Mouse (Mus musculus): Measurements from ENCODE around the gene Ubxn1. TPM values are rescaled to one million over a fixed set of nuclear protein-coding genes. Genes with fewer than 3 reads are reported as not detected.
A peak's percentile ranks its signal among the peaks of the same experiment; 100 is the strongest.
"Not testable (repeated sequence)": the region's sequence is repeated elsewhere in the genome, so short reads cannot be mapped to it uniquely, and the experiment has no call there.

The Ubxn1 gene
- polyA plus RNA-seq, 1 experiment from 2014 or later: 179 TPM

- H3K9ac ChIP-seq: no peak overlapping the region
- H3K9me3 ChIP-seq: no peaks in the 10 kb centered on the region
- 84% methylated on average over 6 of the region's 6 CpGs for WGBS
- no peaks in the 10 kb centered on the region for H3K27me3 ChIP-seq
- no peak overlapping the region for H3K4me2 ChIP-seq (replicated peaks)
- no peaks in the 10 kb centered on the region for H3K4me1 ChIP-seq
- no peak overlapping the region for H3K4me3 ChIP-seq
- no peaks in the 10 kb centered on the region for H3K36me3 ChIP-seq
- H3K27ac ChIP-seq: no peak overlapping the region
- ATAC-seq (ENCODE audit: low FRiP score, low read depth): no peak
Observed at GRCm38 (mm10) chr19:8864265-8864664, 7.0 kb upstream of the Ubxn1 start.

GRCm38 (mm10) chr19:8870381-8870780 lies 915 bp upstream of the Ubxn1 start:
- Histone ChIP-seq H3K4me2 (replicated peaks) (peak overlapping the region; percentile 92), H3K36me3 (peaks cover 25% of the 10 kb centered on the region), H3K4me3 (peak overlapping the region; percentile 99; the same call in 1 of the 2 replicates)
- not testable (repeated sequence) for H3K9ac ChIP-seq; H3K4me1 ChIP-seq; H3K9me3 ChIP-seq; H3K27ac ChIP-seq; ATAC-seq (ENCODE audit: low FRiP score, low read depth); H3K27me3 ChIP-seq
- 85% methylated on average over 3 of the region's 3 CpGs for WGBS

- H3K36me3 ChIP-seq: peaks cover 30% of the 10 kb centered on the region
- H3K9me3 ChIP-seq: no peaks in the 10 kb centered on the region
- WGBS: 56% methylated on average over 9 of the region's 9 CpGs
- H3K27me3 ChIP-seq: no peaks in the 10 kb centered on the region
- no peak for ATAC-seq (ENCODE audit: low FRiP score, low read depth)
- H3K27ac ChIP-seq: no peak overlapping the region; the same call in 1 of the 2 replicates
- H3K4me3 ChIP-seq: peak overlapping the region; percentile 99
- H3K4me2 ChIP-seq (replicated peaks): peak overlapping the region; percentile 92
- H3K4me1 ChIP-seq: peaks cover 9% of the 10 kb centered on the region
- H3K9ac ChIP-seq: peak overlapping the region; percentile 98
Observed at GRCm38 (mm10) chr19:8870838-8871237, 458 bp upstream of the Ubxn1 start.

- H3K9ac ChIP-seq: peak overlapping the region; percentile 98
- H3K4me2 ChIP-seq (replicated peaks): peak overlapping the region; percentile 92
- H3K36me3 ChIP-seq: peaks cover 43% of the 10 kb centered on the region
- WGBS: 78% methylated on average over 10 of the region's 10 CpGs
- H3K27ac ChIP-seq: peak overlapping the region; percentile 69; the same call in 1 of the 2 replicates
- no peaks in the 10 kb centered on the region for H3K27me3 ChIP-seq
- peak overlapping the region; percentile 99 for H3K4me3 ChIP-seq
- H3K9me3 ChIP-seq: no peaks in the 10 kb centered on the region
- ATAC-seq (ENCODE audit: low FRiP score, low read depth): no peak
- peaks cover 9% of the 10 kb centered on the region for H3K4me1 ChIP-seq
Observed at GRCm38 (mm10) chr19:8872266-8872840, 1.1 kb downstream of the Ubxn1 start.

- Histone ChIP-seq H3K4me3 (no peak overlapping the region), H3K36me3 (peaks cover 56% of the 10 kb centered on the region), H3K9ac (no peak overlapping the region), H3K4me1 (peaks cover 17% of the 10 kb centered on the region), H3K4me2 (replicated peaks) (no peak overlapping the region), H3K27ac (no peak overlapping the region), H3K9me3 (no peaks in the 10 kb centered on the region), H3K27me3 (no peaks in the 10 kb centered on the region)
- no peak for ATAC-seq (ENCODE audit: low FRiP score, low read depth)
- 91% methylated on average over 7 of the region's 7 CpGs for WGBS
Observed at GRCm38 (mm10) chr19:8875031-8875430, 3.7 kb downstream of the Ubxn1 start.

- peak within 1 kb of the TSS; percentile 92 for H3K9ac ChIP-seq
- under 1% methylated on average over 42 of the region's 42 CpGs for WGBS
- ATAC-seq (ENCODE audit: low FRiP score, low read depth): peak; percentile 97
- peak within 1 kb of the TSS; percentile 86 for H3K4me2 ChIP-seq (replicated peaks)
- H3K4me3 ChIP-seq: peak within 1 kb of the TSS; percentile 89
- H3K36me3 ChIP-seq: peaks cover 30% of the 10 kb centered on the region
- no peaks in the 10 kb centered on the region for H3K27me3 ChIP-seq
- H3K4me1 ChIP-seq: peaks cover 9% of the 10 kb centered on the region
- H3K27ac ChIP-seq: peak within 1 kb of the TSS; percentile 81
- H3K9me3 ChIP-seq: no peaks in the 10 kb centered on the region
Observed at GRCm38 (mm10) chr19:8880311-8881033, 9.2 kb downstream of the Ubxn1 start, which contains the start of gene Uqcc3. Gene Uqcc3 (minus strand): TSS chr19:8880923.

GRCm38 (mm10) chr19:8881034-8881392 lies 9.7 kb downstream of the Ubxn1 start:
- WGBS: 19% methylated on average over 3 of the region's 3 CpGs
- Histone ChIP-seq H3K36me3 (peaks cover 25% of the 10 kb centered on the region), H3K9me3 (no peaks in the 10 kb centered on the region), H3K4me2 (replicated peaks) (peak overlapping the region; percentile 86), H3K9ac (peak overlapping the region; percentile 92), H3K27me3 (no peaks in the 10 kb centered on the region), H3K4me3 (peak overlapping the region; percentile 89), H3K4me1 (peaks cover 9% of the 10 kb centered on the region), H3K27ac (no peak overlapping the region; the same call in 1 of the 2 replicates)
- no peak for ATAC-seq (ENCODE audit: low FRiP score, low read depth)

GRCm38 (mm10) chr19:8883616-8884015 lies 12.3 kb downstream of the Ubxn1 start, which contains the start of the genes Lbhd1 and Gm49403:
Gene Lbhd1 (plus strand): TSS chr19:8883732.
Gene Gm49403 (plus strand): TSS chr19:8883930.
- WGBS: 66% methylated on average over 3 of the region's 3 CpGs
- Histone ChIP-seq H3K27ac (no peak within 1 kb of the TSS), H3K27me3 (no peaks in the 10 kb centered on the region), H3K9ac (no peak within 1 kb of the TSS), H3K4me1 (peaks cover 20% of the 10 kb centered on the region), H3K36me3 (peaks cover 4% of the 10 kb centered on the region; the same call in 1 of the 2 replicates), H3K4me3 (no peak within 1 kb of the TSS), H3K9me3 (no peaks in the 10 kb centered on the region), H3K4me2 (replicated peaks) (no peak within 1 kb of the TSS)
- ATAC-seq (ENCODE audit: low FRiP score, low read depth): no peak

- H3K9me3 ChIP-seq: no peaks in the 10 kb centered on the region
- peaks cover 14% of the 10 kb centered on the region for H3K36me3 ChIP-seq
- peak overlapping the region; percentile 66 for H3K4me2 ChIP-seq (replicated peaks)
- peak overlapping the region; percentile 93 for H3K9ac ChIP-seq
- peaks cover 17% of the 10 kb centered on the region for H3K4me1 ChIP-seq
- H3K4me3 ChIP-seq: peak overlapping the region; percentile 70
- WGBS: 52% methylated on average over 1 of the region's 1 CpGs
- H3K27me3 ChIP-seq: no peaks in the 10 kb centered on the region
- no peak for ATAC-seq (ENCODE audit: low FRiP score, low read depth)
- peak overlapping the region; percentile 88; the same call in 1 of the 2 replicates for H3K27ac ChIP-seq
Observed at GRCm38 (mm10) chr19:8886916-8887584, 15.8 kb downstream of the Ubxn1 start.

- no peaks in the 10 kb centered on the region for H3K9me3 ChIP-seq
- no peak for ATAC-seq (ENCODE audit: low FRiP score, low read depth)
- H3K4me1 ChIP-seq: peaks cover 17% of the 10 kb centered on the region
- no peaks in the 10 kb centered on the region for H3K27me3 ChIP-seq
- 11% methylated on average over 19 of the region's 19 CpGs for WGBS
- H3K4me3 ChIP-seq: peak overlapping the region; percentile 70
- peak overlapping the region; percentile 93 for H3K9ac ChIP-seq
- peaks cover 14% of the 10 kb centered on the region for H3K36me3 ChIP-seq
- peak overlapping the region; percentile 66 for H3K4me2 ChIP-seq (replicated peaks)
- H3K27ac ChIP-seq: peak overlapping the region; percentile 88
Observed at GRCm38 (mm10) chr19:8887585-8888463, 16.5 kb downstream of the Ubxn1 start.

Data from limb, embryonic 13.5 days (tissue).